Mouse (Mus musculus): ENCODE data around the gene Cdk16. TPM values are rescaled to one million over a fixed set of nuclear protein-coding genes. Genes with fewer than 3 reads are reported as not detected.

Cdk16 gene
- polyA plus RNA-seq, 1 experiment, result 137 TPM

DNA sequence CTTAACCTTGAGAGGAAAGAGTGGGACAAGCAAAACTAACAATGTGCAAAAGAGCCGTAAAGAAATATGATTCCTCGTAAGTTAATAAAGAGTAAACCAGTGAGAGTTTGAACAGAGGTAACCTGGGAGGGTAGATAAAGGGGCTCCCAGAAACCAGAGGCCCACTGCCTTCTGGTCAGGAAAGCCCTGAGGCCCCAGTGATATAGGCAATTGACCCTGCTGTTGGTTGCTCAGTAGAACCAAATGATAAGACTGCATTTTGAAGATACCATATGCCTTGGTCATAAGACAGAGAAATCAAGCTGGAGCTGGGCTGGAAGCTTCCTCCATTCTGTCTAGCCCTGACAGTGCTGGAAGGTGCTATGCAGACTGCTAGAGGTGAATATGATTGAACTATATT is 61.1 kb downstream of the Cdk16 start:
- no peak for DNase-seq (ENCODE audit: low read depth, low spot score)
- WGBS, result 68% methylated on average over 2 of the region's 2 CpGs

Other genes with a start within 250 kb of the Cdk16 start
- gene Rgn, start 138.2 kb upstream of the Cdk16 start, polyA plus RNA-seq (2012; rRNA removed), result 0.32 and 0.80 TPM in 2 replicates
- 35.3 and 49.5 TPM in 2 replicates for gene Rbm10, start 70.5 kb upstream of the Cdk16 start, polyA plus RNA-seq (2012; rRNA removed)
- gene Ndufb11, start 70.3 kb upstream of the Cdk16 start, polyA plus RNA-seq (2012; rRNA removed), result 162 and 164 TPM in 2 replicates
- gene Uba1, start 29.6 kb upstream of the Cdk16 start, polyA plus RNA-seq (2012; rRNA removed), result 234 and 255 TPM in 2 replicates
- 4.4 and 5.7 TPM in 2 replicates for gene Usp11, start 16.0 kb downstream of the Cdk16 start, polyA plus RNA-seq (2012; rRNA removed)
- gene Araf, start 109.9 kb downstream of the Cdk16 start, polyA plus RNA-seq (2012; rRNA removed), result 117 and 143 TPM in 2 replicates
- 3.7 and 5.5 TPM in 2 replicates for gene Timp1, start 182.2 kb downstream of the Cdk16 start, polyA plus RNA-seq (2012; rRNA removed)
- 0.77 and 1.2 TPM in 2 replicates for gene Syn1, start 233.1 kb downstream of the Cdk16 start, polyA plus RNA-seq (2012; rRNA removed)
- 13.5 and 14.7 TPM in 2 replicates for gene Cfp, start 243.6 kb downstream of the Cdk16 start, polyA plus RNA-seq (2012; rRNA removed)